Mouse (Mus musculus) myocyte (in vitro differentiated cells): ENCODE data around the gene Hoxc10.

Experiments
- CEBPB ChIP-seq: IDR thresholded peaks from 2 replicates; pipeline ENCODE4 v1.6.1; 2011; ENCODE audit warnings: mild to moderate bottlenecking, moderate library complexity; ENCODE audit not compliant: poor library complexity, insufficient read depth, severe bottlenecking
- E2F4 ChIP-seq: IDR thresholded peaks from one replicate; pipeline ENCODE4 v1.6.1; 2011; ENCODE audit warnings: mild to moderate bottlenecking, control low read depth, moderate library complexity; ENCODE audit not compliant: insufficient read depth

- no peak for TF ChIP-seq E2F4
- TF ChIP-seq CEBPB, result no peak
These were observed 615 bp downstream of the Hoxc10 start, which contains the start of gene Hoxc5 for GRCm38 (mm10) chr15:102967312-102967510.
